Mouse (Mus musculus): ENCODE measurements around the gene Wnt7b.

Wnt7b gene

GRCm38 (mm10) chr15:85569995-85570734 is 12.1 kb downstream of the Wnt7b start:
- no peak for DNase-seq (ENCODE audit: low spot score in 2 of 2)

- no peak for DNase-seq (ENCODE audit: low spot score in 2 of 2)
These were observed 13.0 kb downstream of the Wnt7b start for GRCm38 (mm10) chr15:85569167-85569797.

GRCm38 (mm10) chr15:85568402-85568801 is 13.9 kb downstream of the Wnt7b start:
- DNase-seq (ENCODE audit: low spot score in 2 of 2) = no peak

- DNase-seq (ENCODE audit: low spot score in 2 of 2) = no peak
These were observed 17.3 kb downstream of the Wnt7b start for GRCm38 (mm10) chr15:85564966-85565365.

- DNase-seq (ENCODE audit: low spot score in 2 of 2) = no peak
These were observed 18.1 kb downstream of the Wnt7b start for GRCm38 (mm10) chr15:85564034-85564769.

- DNase-seq (ENCODE audit: low spot score in 2 of 2) = no peak
These were observed 20.3 kb downstream of the Wnt7b start for GRCm38 (mm10) chr15:85561953-85562352.

GRCm38 (mm10) chr15:85560830-85561229 is 21.4 kb downstream of the Wnt7b start:
- DNase-seq (ENCODE audit: low spot score in 2 of 2) = no peak

- DNase-seq (ENCODE audit: low spot score in 2 of 2) = no peak
These were observed 23.3 kb downstream of the Wnt7b start for GRCm38 (mm10) chr15:85558840-85559540.

- DNase-seq (ENCODE audit: low spot score in 2 of 2) = no peak
These were observed 26.5 kb downstream of the Wnt7b start for GRCm38 (mm10) chr15:85555799-85556198.

GRCm38 (mm10) chr15:85553421-85553820 is 28.9 kb downstream of the Wnt7b start:
- DNase-seq (ENCODE audit: low spot score in 2 of 2) = no peak

GRCm38 (mm10) chr15:85546500-85546899 is 35.8 kb downstream of the Wnt7b start:
- DNase-seq (ENCODE audit: low spot score in 2 of 2) = no peak

GRCm38 (mm10) chr15:85545369-85545768 is 36.9 kb downstream of the Wnt7b start:
- no peak for DNase-seq (ENCODE audit: low spot score in 2 of 2)

GRCm38 (mm10) chr15:85538170-85538569 is 44.1 kb downstream of the Wnt7b start:
- no peak for DNase-seq (ENCODE audit: low spot score in 2 of 2)

- no peak for DNase-seq (ENCODE audit: low spot score in 2 of 2)
These were observed 45.1 kb downstream of the Wnt7b start for GRCm38 (mm10) chr15:85537151-85537550.

- no peak for DNase-seq (ENCODE audit: low spot score in 2 of 2)
These were observed 47.6 kb downstream of the Wnt7b start for GRCm38 (mm10) chr15:85534646-85535045.

- no peak for DNase-seq (ENCODE audit: low spot score in 2 of 2)
These were observed 48.1 kb downstream of the Wnt7b start for GRCm38 (mm10) chr15:85534215-85534614.

GRCm38 (mm10) chr15:85532063-85532462 is 50.2 kb downstream of the Wnt7b start:
- no peak for DNase-seq (ENCODE audit: low spot score in 2 of 2)

GRCm38 (mm10) chr15:85529911-85530310 is 52.4 kb downstream of the Wnt7b start:
- no peak for DNase-seq (ENCODE audit: low spot score in 2 of 2)

GRCm38 (mm10) chr15:85524404-85524950 is 57.8 kb downstream of the Wnt7b start:
- no peak for DNase-seq (ENCODE audit: low spot score in 2 of 2)

GRCm38 (mm10) chr15:85523173-85523991 is 58.9 kb downstream of the Wnt7b start:
- DNase-seq (ENCODE audit: low spot score in 2 of 2) = peak in 1 of 2 experiments; percentile 8

GRCm38 (mm10) chr15:85519438-85519837 is 62.8 kb downstream of the Wnt7b start:
- DNase-seq (ENCODE audit: low spot score in 2 of 2) = no peak

Measured in spleen, postnatal 36 days (tissue).